Mouse (Mus musculus) testis, adult 2 months (tissue): ENCODE results near the gene Sfxn5. TPM values are rescaled to one million over a fixed set of nuclear protein-coding genes. Genes with fewer than 3 reads are reported as not detected.

ENCODE experiments used
- H3K27ac ChIP-seq: fragments of 200-500 bp; 2 replicates; pipeline ENCODE4 v1.5.1; 2012; ENCODE audit warnings: low read depth, low read length; ENCODE audit not compliant: control insufficient read depth, insufficient read depth
- H3K27me3 ChIP-seq: fragments of 200-500 bp; 2 replicates; pipeline ENCODE4 v1.6.1; 2012; ENCODE audit warnings: mild to moderate bottlenecking, low read length, moderate library complexity; ENCODE audit not compliant: control insufficient read depth, insufficient read depth
- H3K36me3 ChIP-seq: fragments of 200-500 bp; 2 replicates; pipeline ENCODE4 v1.6.1; 2012; ENCODE audit warnings: mild to moderate bottlenecking, low read length; ENCODE audit not compliant: control insufficient read depth, insufficient read depth
- H3K4me1 ChIP-seq: fragments of 200-500 bp; 2 replicates; pipeline ENCODE4 v1.6.1; 2012; ENCODE audit warnings: low read length; ENCODE audit not compliant: control insufficient read depth, insufficient read depth
- H3K4me3 ChIP-seq: fragments of 200-500 bp; 2 replicates; pipeline ENCODE4 v1.5.1; 2012; ENCODE audit warnings: low read depth, mild to moderate bottlenecking, low read length, moderate library complexity, mixed read lengths; ENCODE audit not compliant: control insufficient read depth
- CTCF ChIP-seq: fragments of 200-500 bp; IDR thresholded peaks from 2 replicates; pipeline ENCODE4 v1.5.1; 2012; ENCODE audit warnings: low read depth, mild to moderate bottlenecking, inconsistent platforms, low read length, moderate library complexity; ENCODE audit not compliant: control insufficient read depth, insufficient read depth, insufficient replicate concordance
- POLR2A ChIP-seq: fragments of 200-500 bp; IDR thresholded peaks from 2 replicates; pipeline ENCODE4 v1.6.1; 2012; ENCODE audit warnings: low read depth, mild to moderate bottlenecking, inconsistent platforms, low read length, moderate library complexity; ENCODE audit not compliant: control insufficient read depth
- polyA plus RNA-seq: library from polyadenylated mRNA; depleted of rRNA; stranded (reverse); fragments of >200 nt; gene quantifications from 2 replicates; pipeline ENCODE4 v1.2.3, GENCODE M21; 2012

The Sfxn5 gene
- polyA plus RNA-seq, 1 experiment = 0.80 TPM

GRCm38 (mm10) chr6:85332351-85332999, 747 bp downstream of the Sfxn5 start:
- Histone ChIP-seq H3K27ac (no peak overlapping the region), H3K4me1 (peaks cover 17% of the 10 kb centered on the region), H3K4me3 (peak overlapping the region; percentile 95), H3K27me3 (no peaks in the 10 kb centered on the region), H3K36me3 (no peaks in the 10 kb centered on the region)
- TF ChIP-seq CTCF (no peak), POLR2A (no peak)

DNA sequence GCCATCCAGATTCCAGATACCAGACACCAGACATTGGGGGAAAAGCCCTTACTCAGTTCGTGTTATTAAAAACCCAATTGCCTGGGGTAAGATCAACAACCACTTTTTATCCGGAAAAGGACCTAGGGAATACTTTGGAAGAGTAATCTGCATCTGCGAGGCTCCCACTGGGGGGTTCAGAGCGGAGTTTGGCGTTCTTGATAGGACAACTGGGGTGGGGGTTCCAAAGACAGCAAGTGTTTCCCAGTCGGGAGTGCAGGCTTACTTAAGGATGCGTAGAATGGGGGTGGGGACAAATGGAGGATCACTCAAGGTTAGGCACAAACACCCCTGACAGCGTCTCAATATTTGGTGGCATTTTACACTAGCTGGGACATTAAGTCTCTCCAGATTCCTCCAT, 1.5 kb downstream of the Sfxn5 start:
- H3K4me3 ChIP-seq = no peak overlapping the region
- TF ChIP-seq CTCF (no peak), POLR2A (no peak)
- H3K27me3 ChIP-seq = no peaks in the 10 kb centered on the region
- H3K4me1 ChIP-seq = peaks cover 17% of the 10 kb centered on the region
- no peaks in the 10 kb centered on the region for H3K36me3 ChIP-seq
- no peak overlapping the region for H3K27ac ChIP-seq

DNA sequence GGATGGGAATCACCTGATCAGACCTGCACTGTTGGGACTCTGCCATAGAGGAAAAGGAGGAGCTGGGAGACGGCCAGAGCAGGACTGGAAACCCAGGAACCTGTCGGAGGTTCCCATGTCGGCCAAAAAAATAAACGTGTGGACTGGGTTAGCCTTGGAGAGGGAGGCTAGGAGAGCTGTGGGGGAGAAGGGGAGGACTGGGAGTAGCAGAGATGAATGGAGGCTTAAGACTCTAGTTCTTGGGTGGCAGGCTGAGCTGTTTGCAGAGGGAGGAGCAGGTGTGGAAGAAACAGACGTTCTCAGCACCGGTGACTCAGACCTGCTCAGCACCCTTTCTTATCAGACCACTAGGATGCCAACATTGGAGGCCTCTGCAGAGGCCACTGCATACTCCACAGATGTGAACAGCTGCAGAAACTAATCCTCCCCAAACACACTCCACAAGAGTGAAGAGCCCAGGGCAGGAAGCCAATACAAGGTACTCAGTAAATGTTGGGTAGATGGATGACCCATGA, 1.9 kb downstream of the Sfxn5 start:
- Histone ChIP-seq H3K27ac (no peak overlapping the region), H3K27me3 (no peaks in the 10 kb centered on the region), H3K4me1 (peaks cover 17% of the 10 kb centered on the region), H3K36me3 (no peaks in the 10 kb centered on the region), H3K4me3 (no peak overlapping the region)
- TF ChIP-seq POLR2A (no peak), CTCF (no peak)

DNA sequence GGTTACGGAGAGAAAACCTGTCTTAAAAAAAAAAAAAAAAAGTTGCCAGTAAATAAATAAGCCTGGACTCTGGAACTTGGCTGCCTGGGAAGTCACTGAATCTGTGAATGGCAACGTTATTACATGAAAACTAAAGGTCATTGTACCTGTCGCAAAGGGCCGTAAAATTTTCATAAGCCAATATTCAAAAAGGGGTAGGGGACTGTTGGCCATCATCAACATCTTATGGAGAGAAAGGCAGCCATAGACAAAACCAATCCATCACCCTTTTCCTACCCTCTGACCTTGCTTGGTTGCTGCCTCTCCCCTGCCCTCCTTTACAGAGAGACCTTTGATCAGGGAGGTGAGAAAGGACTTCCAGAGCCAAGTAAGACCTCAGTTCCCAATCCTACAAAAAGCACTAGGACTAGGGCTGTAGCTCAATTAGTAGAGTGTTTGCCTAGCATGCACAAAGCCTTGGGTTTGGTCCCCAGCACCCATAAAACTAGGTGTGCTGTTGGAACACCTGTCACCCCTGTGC, 3.5 kb downstream of the Sfxn5 start:
- Histone ChIP-seq H3K4me3 (no peak overlapping the region), H3K27me3 (no peaks in the 10 kb centered on the region), H3K27ac (no peak overlapping the region), H3K36me3 (no peaks in the 10 kb centered on the region), H3K4me1 (peaks cover 17% of the 10 kb centered on the region)
- TF ChIP-seq POLR2A = no peak

- H3K27me3 ChIP-seq = no peaks in the 10 kb centered on the region
- no peak overlapping the region for H3K4me3 ChIP-seq
- TF ChIP-seq POLR2A (no peak), CTCF (no peak)
- H3K4me1 ChIP-seq = peaks cover 7% of the 10 kb centered on the region
- no peaks in the 10 kb centered on the region for H3K36me3 ChIP-seq
- H3K27ac ChIP-seq = no peak overlapping the region
These were observed 6.7 kb downstream of the Sfxn5 start for GRCm38 (mm10) chr6:85326564-85326963.

GRCm38 (mm10) chr6:85325109-85325508, 8.1 kb downstream of the Sfxn5 start:
- Histone ChIP-seq H3K27ac (no peak overlapping the region), H3K27me3 (no peaks in the 10 kb centered on the region), H3K4me1 (peaks cover 7% of the 10 kb centered on the region), H3K4me3 (no peak overlapping the region), H3K36me3 (no peaks in the 10 kb centered on the region)
- TF ChIP-seq CTCF = no peak
- TF ChIP-seq POLR2A = no peak

DNA sequence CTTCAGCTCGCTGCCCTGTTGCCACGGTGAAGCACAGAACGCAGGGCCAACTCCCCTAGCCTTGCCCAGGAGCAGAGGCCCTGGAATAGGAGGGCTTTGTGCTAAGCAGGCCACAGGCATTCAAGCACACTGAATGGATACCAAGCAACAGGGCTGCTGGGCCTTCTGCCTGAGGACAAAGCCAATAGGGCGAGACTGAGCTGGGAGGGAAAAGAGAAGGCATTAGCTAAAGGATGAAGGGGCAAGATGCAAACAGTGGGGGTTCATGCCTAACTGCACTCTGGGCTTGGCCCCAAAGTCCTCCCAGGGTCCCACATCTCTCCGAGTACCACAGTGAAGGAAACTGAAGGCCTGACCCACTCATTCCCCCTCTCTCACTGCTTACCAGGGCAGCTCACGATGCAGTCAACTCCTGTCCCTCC, 12.8 kb downstream of the Sfxn5 start:
- Histone ChIP-seq H3K27me3 (no peaks in the 10 kb centered on the region), H3K36me3 (no peaks in the 10 kb centered on the region), H3K27ac (no peak overlapping the region), H3K4me3 (no peak overlapping the region), H3K4me1 (peaks cover 7% of the 10 kb centered on the region)
- TF ChIP-seq CTCF = no peak
- no peak for TF ChIP-seq POLR2A

DNA sequence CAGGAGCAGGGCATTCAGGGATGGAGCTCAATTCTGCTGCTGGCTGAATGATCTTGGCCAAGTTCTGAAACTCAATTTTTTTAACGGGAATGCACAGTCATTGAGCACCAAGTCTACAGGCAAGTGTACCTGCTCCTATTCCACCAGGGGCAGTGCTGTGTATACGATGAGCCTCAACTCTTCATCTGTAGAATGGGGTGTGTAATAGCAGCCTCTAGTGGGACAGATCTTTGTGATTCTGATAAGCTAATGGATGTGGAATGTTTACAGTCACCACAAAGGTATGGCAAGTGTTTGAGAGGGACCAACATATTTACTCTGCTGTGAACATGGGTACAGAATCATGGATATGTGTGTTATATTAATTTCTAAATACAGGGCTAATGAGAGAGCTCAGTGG, 17.0 kb downstream of the Sfxn5 start:
- H3K36me3 ChIP-seq = no peaks in the 10 kb centered on the region
- no peak overlapping the region for H3K27ac ChIP-seq
- no peaks in the 10 kb centered on the region for H3K4me1 ChIP-seq
- no peak for TF ChIP-seq CTCF
- H3K4me3 ChIP-seq = no peak overlapping the region
- no peaks in the 10 kb centered on the region for H3K27me3 ChIP-seq
